Mouse (Mus musculus) small intestine, adult 2 months (tissue): ENCODE measurements around the gene Castor2. TPM values are rescaled to one million over a fixed set of nuclear protein-coding genes. Genes with fewer than 3 reads are reported as not detected.

Experiments
- H3K27ac ChIP-seq: fragments of 200-500 bp; 2 replicates; pipeline ENCODE4 v1.5.1; 2012; ENCODE audit warnings: low read depth, low read length, control low read depth, inconsistent platforms; ENCODE audit not compliant: insufficient read depth
- H3K27me3 ChIP-seq: fragments of 200-500 bp; 2 replicates; pipeline ENCODE4 v1.6.1; 2012; ENCODE audit warnings: mild to moderate bottlenecking, moderate library complexity, low read length, inconsistent platforms; ENCODE audit not compliant: control insufficient read depth, insufficient read depth
- H3K36me3 ChIP-seq: fragments of 200-500 bp; 2 replicates; pipeline ENCODE4 v1.6.1; 2012; ENCODE audit warnings: mild to moderate bottlenecking, low read length, control low read depth, inconsistent platforms; ENCODE audit not compliant: control insufficient read depth, insufficient read depth
- H3K4me1 ChIP-seq: fragments of 200-500 bp; 2 replicates; pipeline ENCODE4 v1.6.1; 2012; ENCODE audit warnings: low read length, inconsistent platforms, mixed read lengths; ENCODE audit not compliant: control insufficient read depth, insufficient read depth, insufficient read length
- H3K4me3 ChIP-seq: fragments of 200-500 bp; 2 replicates; pipeline ENCODE4 v1.5.1; 2012; ENCODE audit warnings: low read depth, mild to moderate bottlenecking, control low read depth, inconsistent platforms, low read length, moderate library complexity
- CTCF ChIP-seq: fragments of 200-500 bp; IDR thresholded peaks from 2 replicates; pipeline ENCODE4 v1.5.1; 2012; ENCODE audit warnings: low read depth, mild to moderate bottlenecking, control low read depth, inconsistent platforms, low read length, moderate library complexity, mixed read lengths; ENCODE audit not compliant: insufficient replicate concordance, insufficient read length; ENCODE audit errors: extremely low read depth
- POLR2A ChIP-seq: fragments of 200-500 bp; IDR thresholded peaks from 2 replicates; pipeline ENCODE4 v1.6.1; 2012; ENCODE audit warnings: low read depth, mild to moderate bottlenecking, control low read depth, inconsistent platforms, low read length, moderate library complexity
- WGBS: fragments of 180-500 bp; shearing (Covaris S2); methylation state at CpG from one replicate; pipeline ENCODE4 v1.1.7; 2018; 5-methylcytosine and 5-hydroxymethylcytosine counted together
- polyA plus RNA-seq: library from polyadenylated mRNA; depleted of rRNA; stranded (reverse); fragments of >200 nt; gene quantifications from 2 replicates; pipeline ENCODE4 v1.2.3, GENCODE M21; 2012

Castor2 gene
- polyA plus RNA-seq, 1 experiment = 20.0 TPM

GRCm38 (mm10) chr5:134168033-134168432, 68.5 kb downstream of the Castor2 start:
- TF ChIP-seq POLR2A (no peak), CTCF (no peak)
- no peaks in the 10 kb centered on the region for H3K27me3 ChIP-seq
- 93% methylated on average over 9 of the region's 9 CpGs for WGBS
- H3K4me1 ChIP-seq = peaks cover 6% of the 10 kb centered on the region
- H3K36me3 ChIP-seq = peaks cover 11% of the 10 kb centered on the region
- H3K4me3 ChIP-seq = no peak overlapping the region
- no peak overlapping the region for H3K27ac ChIP-seq

DNA sequence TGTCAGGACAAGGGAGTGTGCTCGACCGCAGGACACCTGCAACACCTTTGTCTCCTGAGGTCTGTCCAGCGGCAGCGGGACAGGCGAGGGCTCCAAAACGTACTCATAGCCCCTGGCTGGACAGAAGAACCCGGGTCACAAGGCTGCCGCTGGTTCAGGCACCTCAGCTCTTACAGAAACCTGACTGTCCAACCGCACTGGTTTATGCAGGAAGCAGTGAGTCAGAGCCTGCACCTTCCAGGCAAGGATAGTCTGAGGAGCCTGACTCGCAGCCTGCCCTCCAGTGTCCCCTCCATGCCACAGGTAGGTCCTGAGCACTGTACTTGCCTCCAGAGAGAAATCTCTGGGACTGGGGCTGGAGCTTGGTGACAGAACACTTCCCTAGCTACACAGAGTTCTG, 69.7 kb downstream of the Castor2 start:
- TF ChIP-seq CTCF (no peak), POLR2A (no peak)
- Histone ChIP-seq H3K36me3 (peaks cover 5% of the 10 kb centered on the region; the same call in 1 of the 2 replicates), H3K4me3 (no peak overlapping the region), H3K27ac (no peak overlapping the region), H3K27me3 (no peaks in the 10 kb centered on the region), H3K4me1 (peaks cover 6% of the 10 kb centered on the region)
- 95% methylated on average over 10 of the region's 10 CpGs for WGBS

DNA sequence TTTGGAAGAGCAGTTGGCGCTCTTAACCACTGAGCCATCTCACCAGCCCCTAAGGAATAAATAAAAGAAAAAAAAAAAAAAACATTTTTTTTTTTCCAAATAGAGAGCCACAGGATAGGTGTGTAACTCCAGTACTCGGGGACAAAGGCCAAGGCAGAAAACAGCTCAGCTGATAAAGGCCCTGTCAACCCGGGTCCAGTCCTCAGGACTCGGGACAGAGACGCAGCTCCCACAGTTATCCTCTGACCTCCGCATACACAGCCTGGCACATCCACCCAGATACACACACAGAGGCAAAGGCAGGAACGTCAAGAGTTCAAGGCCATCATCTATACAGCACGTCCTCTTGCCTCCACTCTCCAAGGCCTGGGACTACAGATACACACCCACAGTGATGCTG, 70.7 kb downstream of the Castor2 start:
- H3K27ac ChIP-seq = peak overlapping the region; percentile 35; the same call in 1 of the 2 replicates
- H3K27me3 ChIP-seq = no peaks in the 10 kb centered on the region
- 66% methylated on average over 8 of the region's 8 CpGs for WGBS
- H3K4me3 ChIP-seq = no peak overlapping the region
- peaks cover 5% of the 10 kb centered on the region; the same call in 1 of the 2 replicates for H3K36me3 ChIP-seq
- peaks cover 4% of the 10 kb centered on the region; the same call in 1 of the 2 replicates for H3K4me1 ChIP-seq
- no peak for TF ChIP-seq CTCF
- TF ChIP-seq POLR2A = no peak

GRCm38 (mm10) chr5:134173206-134173605, 73.7 kb downstream of the Castor2 start:
- WGBS = 26% methylated on average over 4 of the region's 4 CpGs
- Histone ChIP-seq H3K36me3 (peaks cover 5% of the 10 kb centered on the region; the same call in 1 of the 2 replicates), H3K27me3 (no peaks in the 10 kb centered on the region), H3K4me3 (no peak overlapping the region), H3K27ac (no peak overlapping the region), H3K4me1 (peaks cover 3% of the 10 kb centered on the region; the same call in 1 of the 2 replicates)
- TF ChIP-seq CTCF = peak; percentile 62; the same call in 1 of the 2 replicates
- TF ChIP-seq POLR2A = no peak

DNA sequence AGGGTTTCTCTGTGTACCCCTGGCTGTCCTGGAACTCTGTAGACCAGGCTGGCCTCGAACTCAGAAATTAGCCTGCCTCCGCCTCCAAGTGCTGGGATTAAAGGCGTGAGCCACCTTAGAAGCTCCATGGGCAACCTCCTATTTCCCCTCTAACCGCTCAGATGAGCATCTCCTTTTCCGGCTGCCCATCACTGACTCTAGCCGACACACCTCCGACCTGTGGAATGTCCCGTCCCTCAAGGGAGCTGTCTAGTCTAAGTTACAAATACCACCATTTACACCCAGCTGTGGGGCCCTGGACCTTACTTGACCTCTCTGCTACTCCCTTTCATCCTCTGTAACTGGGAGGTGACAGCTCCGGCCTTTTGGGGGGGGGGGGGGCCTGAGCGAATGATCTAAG, 76.2 kb downstream of the Castor2 start:
- WGBS = 8% methylated on average over 10 of the region's 10 CpGs
- TF ChIP-seq POLR2A (no peak), CTCF (no peak)
- 0 out of 2 replicates have a peak overlapping the region, but pooled peaks have one; percentile 19 for H3K27ac ChIP-seq
- H3K4me3 ChIP-seq = peak overlapping the region; percentile 94
- H3K4me1 ChIP-seq = no peaks in the 10 kb centered on the region
- peaks cover 3% of the 10 kb centered on the region; the same call in 1 of the 2 replicates for H3K36me3 ChIP-seq
- no peaks in the 10 kb centered on the region for H3K27me3 ChIP-seq

DNA sequence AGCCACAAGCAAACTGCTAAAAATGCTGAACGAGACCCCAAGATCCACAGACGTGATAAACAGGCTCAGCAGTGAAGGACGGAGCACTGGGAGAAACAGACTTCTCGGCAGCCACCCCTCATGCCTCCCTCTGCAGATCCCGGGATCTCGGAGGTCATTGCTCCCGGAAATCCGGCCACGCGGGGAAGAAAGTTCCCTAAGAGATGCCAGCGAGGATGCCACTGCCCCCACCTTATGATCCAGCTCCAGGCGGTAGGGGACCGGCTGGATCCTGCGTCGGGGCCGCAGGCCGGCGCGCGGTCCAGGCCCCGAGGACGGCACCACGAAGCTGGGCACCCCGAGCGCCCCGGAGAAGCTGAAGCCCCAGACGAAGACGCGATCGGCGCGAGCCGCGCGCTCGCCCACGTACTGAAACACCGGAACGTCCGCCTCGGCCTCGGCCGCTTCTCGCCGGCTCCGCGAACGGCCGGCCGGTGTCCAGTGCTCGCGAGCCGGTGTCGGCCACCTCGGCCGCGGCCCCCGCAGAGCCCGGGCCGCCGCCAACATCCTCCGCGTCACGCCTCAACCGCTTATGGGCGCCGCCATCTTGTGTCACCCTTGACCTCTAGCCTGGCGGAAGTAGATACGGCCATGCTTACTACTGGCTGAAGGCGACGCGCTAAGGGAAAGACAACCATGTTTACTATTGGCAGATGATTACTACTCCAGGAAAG, 76.8 kb downstream of the Castor2 start, which contains the start of gene Rcc1l:
TSS of gene Rcc1l (minus strand) at position 606 of the 713 bp plus-strand sequence.
- peaks cover 3% of the 10 kb centered on the region; the same call in 1 of the 2 replicates for H3K36me3 ChIP-seq
- peak within 1 kb of the TSS; percentile 19; the same call in 1 of the 2 replicates for H3K27ac ChIP-seq
- H3K27me3 ChIP-seq = no peaks in the 10 kb centered on the region
- TF ChIP-seq CTCF (no peak), POLR2A (no peak)
- H3K4me1 ChIP-seq = no peaks in the 10 kb centered on the region
- peak within 1 kb of the TSS; percentile 94 for H3K4me3 ChIP-seq
- under 1% methylated on average over 72 of the region's 72 CpGs for WGBS

GRCm38 (mm10) chr5:134178536-134178935, 79.0 kb downstream of the Castor2 start:
- TF ChIP-seq POLR2A = no peak
- TF ChIP-seq CTCF = no peak
- Histone ChIP-seq H3K27me3 (no peaks in the 10 kb centered on the region), H3K4me1 (no peaks in the 10 kb centered on the region; the same call in 1 of the 2 replicates), H3K27ac (no peak overlapping the region), H3K36me3 (no peaks in the 10 kb centered on the region), H3K4me3 (no peak overlapping the region)
- WGBS = 63% methylated on average over 7 of the region's 7 CpGs
